Mouse (Mus musculus): ENCODE results near the gene Slit3.

Slit3 gene

GRCm38 (mm10) chr11:35315449-35316028 lies 194.5 kb downstream of the Slit3 start:
- peak; percentile 80 for DNase-seq

DNA sequence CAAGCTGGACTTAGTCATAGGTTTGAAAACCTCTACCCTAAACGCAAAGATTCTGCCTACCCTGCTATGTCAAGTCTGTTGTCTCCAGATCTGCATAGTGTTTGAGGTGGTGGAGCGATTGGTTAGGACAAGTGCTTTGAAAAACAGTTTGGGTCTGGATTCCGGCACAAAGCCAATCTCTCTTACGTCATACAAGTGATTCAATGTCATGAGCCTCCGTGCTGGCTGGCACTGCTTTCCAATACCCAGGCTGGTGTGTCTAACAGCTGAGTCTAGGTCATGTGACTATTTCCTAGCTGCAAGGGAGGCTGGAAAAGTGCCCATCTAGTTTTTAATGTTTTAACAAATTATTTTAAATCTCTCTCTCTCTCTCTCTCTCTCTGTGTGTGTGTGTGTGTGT lies 196.2 kb downstream of the Slit3 start:
- no peak for DNase-seq

DNA sequence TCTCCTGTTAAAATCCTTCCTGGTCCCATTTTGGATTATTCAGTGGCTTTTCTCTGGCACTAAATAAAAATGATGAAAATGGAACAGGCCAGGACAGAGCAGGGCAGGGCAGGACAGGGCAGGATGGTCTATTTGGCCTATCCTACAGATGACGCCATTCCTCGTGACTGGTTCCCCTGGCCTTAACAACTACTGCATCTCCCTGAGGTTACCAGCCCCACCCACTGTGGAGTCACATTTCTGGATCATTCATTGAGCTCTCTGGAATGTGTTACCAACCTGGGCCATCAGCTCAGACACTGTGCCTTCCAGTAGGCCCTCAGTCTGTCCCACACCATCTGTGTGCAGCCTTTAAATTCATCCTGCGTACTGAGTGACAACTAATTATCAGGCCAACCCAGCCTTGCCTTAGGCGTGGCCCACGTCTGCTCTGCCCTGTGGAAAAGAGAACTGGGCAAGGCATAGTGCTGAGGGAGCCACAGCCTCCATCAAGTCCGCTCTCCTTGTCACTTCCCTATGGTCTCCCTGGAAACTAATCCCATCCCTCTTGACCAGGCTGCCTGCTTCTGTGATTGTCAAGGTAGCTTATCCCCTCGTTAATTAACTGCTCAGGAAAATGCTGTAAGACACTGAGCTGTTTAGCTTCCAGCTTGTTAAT lies 196.9 kb downstream of the Slit3 start:
- DNase-seq, result no peak

DNA sequence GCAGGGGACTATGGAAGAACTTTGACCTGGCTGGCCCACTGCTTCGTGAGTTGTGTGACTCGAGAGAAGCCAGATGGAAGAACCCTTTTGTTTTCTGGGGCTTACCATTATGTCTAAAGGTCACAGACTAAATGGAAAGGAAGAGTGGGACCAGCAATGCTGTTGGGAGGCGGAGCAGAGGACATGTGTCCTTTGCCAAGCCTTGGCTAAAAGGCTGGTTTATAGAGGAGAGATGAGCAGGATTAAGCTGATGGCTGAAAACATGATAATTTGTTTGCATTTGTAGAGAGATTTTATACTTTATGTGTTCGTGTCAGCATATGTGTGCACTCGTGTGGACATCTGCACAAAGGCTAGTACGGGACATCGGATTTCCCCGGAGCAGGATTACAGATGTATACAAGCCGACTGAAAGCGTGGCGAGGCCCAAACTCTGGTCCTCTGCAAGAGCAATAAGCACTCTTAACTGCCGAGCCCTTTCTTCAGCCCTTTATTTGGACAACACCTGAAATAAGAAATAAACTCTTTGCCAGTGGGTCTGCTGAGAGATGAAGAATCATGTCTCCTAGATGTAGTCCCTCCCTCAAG lies 197.5 kb downstream of the Slit3 start:
- no peak for DNase-seq

DNA sequence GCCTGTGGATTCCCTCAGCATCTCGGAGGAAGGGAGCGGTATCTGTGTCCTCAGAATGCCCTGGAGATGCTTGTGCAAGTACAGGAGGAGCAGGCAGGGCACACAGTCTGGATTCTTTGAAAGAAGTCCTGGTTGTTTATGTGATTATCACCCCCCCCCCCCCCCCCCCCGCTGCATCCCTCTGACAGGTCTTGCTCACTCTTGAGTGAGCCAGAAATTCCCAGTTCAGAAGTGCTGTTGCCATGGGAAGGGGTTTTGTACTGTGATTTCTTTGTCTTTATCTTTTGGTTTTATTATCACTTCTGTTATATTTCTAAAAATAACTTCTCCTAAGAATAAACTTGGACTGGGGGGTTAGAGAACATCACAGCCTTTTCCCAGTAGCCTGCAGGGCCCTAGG lies 199.5 kb downstream of the Slit3 start:
- no peak for DNase-seq

DNA sequence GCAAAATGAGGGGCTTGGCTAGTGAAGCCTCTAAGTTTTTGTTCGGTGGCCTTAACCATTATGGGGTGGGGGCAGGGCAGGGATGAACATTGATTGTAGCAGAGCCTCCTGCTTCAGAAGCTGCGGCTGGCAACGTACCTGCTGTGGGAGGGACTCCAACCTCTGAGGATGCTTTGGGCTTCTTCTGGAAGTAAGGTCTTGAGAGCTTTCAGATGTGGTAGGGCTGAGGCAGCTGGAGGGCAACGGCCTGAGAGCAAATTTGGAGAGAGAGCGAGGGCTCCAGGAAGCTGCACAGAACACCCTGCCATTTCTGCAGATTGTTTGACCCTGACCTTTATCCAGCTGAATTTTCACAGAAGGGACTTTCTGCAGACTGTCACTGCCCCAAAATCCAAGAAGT lies 203.4 kb downstream of the Slit3 start:
- DNase-seq, result no peak

DNA sequence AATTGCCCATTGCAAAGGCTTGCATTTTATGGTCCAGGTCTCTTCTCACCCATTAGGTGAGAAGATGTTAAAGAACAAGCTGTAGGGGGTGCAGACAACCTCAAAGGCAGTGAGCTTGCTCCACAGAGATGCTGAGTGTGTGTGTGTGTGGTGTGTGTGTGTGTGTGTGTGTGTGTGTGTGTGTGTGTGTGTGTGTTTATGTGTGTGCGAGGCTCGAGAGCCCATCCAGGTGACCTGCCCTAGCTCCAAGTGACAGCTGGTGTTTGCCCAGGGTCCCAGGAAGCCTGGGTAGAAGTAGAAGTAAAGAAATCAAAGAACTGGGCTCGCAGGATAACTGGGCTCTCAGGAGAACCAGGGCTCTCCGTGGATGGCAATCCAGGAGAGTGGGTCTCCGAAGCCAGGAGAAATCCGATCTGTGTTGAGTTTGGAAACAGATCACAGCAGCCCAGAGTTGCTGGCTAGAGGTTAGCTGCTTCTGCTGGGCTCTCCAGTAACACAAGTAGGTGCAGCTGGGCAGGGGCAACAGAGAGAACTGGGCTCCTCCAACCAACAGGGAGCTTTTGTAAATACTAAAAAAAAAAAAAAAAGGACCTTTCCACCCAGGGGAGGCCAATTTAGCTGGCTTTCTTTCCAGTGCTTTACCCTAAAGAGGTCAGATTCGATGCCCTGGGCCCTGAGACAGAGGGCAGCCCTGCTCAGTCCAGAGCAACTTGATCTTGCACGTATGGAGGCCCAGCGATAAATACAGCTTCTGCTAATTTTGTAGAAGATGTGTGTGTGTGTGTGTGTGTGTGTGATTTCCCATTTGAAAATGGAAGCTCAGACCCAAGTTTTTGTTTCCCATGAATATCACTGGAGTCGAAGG lies 204.3 kb downstream of the Slit3 start:
- DNase-seq, result peak; percentile 68

DNA sequence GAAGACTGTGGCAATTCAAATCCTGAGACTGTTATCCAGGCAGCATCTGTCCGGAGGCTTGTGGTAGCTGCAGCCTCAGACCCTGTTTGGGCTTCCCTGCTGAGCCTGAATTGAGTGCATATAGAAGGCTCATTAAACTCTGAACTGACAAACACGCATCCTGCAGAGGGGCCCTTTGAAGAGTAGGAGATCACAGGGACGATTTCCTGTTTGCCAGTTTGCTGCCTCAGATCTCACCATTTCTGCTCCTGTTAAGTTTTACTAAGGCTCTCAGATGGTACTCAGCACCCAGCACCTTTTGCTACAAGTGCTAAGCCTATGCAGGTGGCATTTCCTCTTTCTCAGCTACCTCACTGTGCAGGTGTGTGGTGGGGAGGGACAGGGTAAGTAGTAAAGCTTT lies 205.3 kb downstream of the Slit3 start:
- peak; percentile 59 for DNase-seq

DNA sequence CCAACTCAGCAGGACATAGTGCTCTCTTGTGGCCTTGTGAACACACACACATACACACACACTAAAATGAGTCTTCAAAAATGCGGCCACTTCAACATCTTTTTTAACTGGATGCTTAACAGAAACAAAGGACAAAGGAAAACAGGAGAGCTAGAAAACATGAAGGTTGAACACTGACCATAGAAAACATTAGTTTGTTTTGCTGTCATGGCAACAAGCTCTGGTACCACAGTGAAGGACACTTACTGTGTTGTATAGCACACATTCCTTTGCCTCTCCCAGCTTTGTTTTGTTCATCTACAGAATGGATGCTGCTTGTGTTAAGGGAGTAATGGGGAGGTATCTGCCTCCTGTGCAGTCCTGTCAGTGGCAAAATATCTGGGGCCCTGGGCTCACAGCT lies 206.9 kb downstream of the Slit3 start:
- DNase-seq, result no peak

- DNase-seq, result no peak
Observed at GRCm38 (mm10) chr11:35331476-35331875, 210.5 kb downstream of the Slit3 start.

GRCm38 (mm10) chr11:35336558-35336957 lies 215.5 kb downstream of the Slit3 start:
- no peak for DNase-seq

GRCm38 (mm10) chr11:35337493-35337892 lies 216.5 kb downstream of the Slit3 start:
- DNase-seq, result no peak

DNA sequence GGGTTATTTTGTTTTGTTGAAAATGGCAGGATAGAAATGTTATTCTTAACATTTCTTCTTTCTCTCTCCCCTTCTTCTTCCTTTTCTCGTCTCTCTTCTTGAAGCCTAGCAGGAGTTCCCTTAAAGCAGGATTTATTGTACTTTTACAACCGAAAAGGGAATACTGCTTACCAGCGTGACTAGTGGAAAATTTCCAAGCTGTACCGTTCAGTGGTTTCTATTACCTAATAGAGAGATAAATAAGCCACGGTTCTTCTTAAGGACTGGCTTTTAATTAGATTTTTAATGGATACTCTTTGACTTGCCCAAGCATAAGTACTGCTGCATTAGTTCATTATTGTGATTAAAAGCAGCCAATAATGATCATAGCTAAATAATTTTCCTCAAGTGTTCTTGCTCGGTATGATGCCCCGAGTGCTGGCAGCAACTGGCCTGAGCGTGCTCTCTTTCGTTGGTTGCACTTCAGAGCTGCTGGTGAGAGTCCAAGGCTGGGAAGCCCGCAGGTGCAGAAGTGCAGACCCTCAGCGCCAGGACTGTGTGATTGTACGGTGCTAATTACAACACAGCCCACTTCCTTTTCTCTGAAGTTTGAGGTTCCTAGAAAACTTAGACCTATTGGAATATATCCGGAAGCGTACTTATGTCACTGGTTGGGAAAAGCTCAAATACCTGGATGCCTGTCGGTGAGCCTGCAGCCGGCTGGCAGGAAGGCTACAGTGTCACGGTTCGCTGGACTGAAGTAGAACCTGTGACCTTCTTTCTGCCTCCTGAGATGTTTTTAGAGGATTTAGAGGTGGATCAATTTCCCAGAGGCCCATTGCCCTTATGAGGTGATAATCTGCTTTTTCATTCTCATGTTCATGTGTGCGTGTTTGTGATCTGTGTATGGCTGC lies 217.1 kb downstream of the Slit3 start:
- no peak for DNase-seq

GRCm38 (mm10) chr11:35340752-35341151 lies 219.7 kb downstream of the Slit3 start:
- peak; percentile 96 for DNase-seq

DNA sequence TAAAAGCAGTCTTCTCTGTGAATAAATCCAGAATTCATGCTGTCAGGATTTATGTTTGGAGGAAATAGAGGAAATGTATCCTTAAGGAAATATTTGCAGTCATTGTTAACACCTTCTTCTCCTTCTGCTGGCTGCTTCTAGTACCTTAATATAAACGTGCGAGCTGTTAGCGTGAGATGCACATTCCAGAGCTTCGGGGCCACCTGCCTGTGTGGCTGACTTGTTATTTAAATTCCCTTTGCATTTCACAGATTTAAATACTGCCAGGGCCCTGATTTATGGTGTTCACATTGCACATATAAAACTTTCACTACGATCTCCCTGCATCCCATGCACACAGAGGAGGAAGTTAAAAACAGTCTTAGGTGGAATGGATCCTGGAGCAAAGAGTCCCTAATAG lies 221.5 kb downstream of the Slit3 start:
- no peak for DNase-seq

DNA sequence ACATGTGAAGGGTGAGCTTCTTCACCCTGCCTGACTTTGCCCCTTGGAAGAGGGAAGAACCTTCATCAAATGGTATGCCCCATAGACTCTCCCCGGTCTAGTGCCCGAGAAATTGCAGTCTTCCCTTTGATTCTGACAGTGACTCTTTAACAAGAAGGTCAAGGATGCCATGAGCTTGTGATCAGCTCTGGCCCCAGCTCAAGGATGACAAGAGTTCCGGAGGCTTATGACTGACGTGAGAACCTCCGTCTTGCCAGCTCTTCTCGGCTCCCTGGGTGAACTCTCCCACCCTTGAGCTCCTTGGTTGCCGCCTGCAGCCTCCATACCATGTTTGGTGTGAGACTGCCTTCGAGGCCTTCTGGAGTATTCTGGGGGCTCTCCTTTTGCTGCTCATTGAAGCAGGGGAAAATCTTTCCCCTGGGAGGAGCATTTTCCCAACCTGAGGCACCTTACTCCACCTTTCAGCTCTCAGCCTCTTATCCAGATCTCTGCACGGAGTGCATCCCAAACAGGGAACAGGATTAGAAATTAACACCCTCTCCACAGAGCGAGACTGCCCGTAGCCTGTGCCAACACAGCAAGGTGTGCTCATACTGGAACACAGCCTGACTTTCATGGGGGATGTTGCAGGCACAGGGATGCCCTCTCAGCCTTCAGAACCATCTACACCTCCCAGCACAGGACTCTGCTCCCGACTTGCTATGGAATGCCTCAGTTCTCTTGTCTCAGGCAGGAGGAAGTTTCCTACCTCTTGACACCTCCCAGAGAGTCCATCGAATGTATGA lies 224.9 kb downstream of the Slit3 start:
- no peak for DNase-seq

- DNase-seq, result no peak
Observed at GRCm38 (mm10) chr11:35348099-35348498, 227.1 kb downstream of the Slit3 start.

GRCm38 (mm10) chr11:35350968-35351367 lies 229.9 kb downstream of the Slit3 start:
- no peak for DNase-seq

DNA sequence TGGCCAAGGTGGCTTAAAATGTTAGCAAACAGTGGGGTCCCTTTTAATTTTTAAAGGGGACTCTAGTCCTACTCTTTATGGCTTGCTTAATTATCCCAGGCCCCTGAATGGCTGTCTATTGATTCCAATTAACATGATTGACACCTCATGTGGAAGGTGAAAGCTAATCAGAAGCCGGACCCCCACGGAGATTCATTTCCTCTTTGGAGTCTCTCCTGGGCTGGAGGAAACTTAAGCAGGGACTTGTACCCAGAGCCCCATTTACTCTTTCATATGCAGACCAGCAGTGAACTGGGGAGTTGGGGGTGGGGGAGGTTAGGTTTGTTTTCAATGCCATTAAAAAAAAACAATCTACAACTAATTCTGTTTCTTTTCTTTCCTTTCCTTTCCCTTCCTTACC lies 230.4 kb downstream of the Slit3 start:
- DNase-seq, result no peak

DNA sequence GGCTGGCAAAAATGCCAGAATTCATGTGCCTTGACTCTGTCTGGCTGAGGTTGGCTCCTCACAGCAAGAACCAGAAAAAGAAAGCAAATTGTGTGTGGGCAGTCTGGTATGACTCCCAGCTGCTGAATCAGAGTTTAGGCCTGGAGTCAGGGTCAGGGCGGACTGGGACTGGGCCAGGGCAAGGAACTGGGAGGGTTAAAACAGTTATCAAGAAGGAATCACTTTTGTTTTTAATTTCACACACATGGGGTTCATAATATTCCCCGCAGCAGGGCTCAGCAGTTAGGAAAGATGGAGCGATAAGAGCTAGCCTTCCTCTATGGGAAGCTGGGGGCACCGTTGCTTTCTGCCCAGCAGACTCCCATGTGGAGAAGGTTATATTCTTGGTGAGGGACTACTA lies 234.8 kb downstream of the Slit3 start:
- DNase-seq, result no peak

- DNase-seq, result no peak
Observed at GRCm38 (mm10) chr11:35361071-35361470, 240.0 kb downstream of the Slit3 start.

GRCm38 (mm10) chr11:35362975-35363374 lies 242.0 kb downstream of the Slit3 start:
- DNase-seq, result no peak
